Mouse (Mus musculus) heart, embryonic 13.5 days (tissue): ENCODE measurements around the gene Dlk1. TPM values are rescaled to one million over a fixed set of nuclear protein-coding genes. Genes with fewer than 3 reads are reported as not detected.

Source experiments
- ATAC-seq: fragments of 200-750 bp; cut with Nextera tagmentation; 2 replicates; pipeline ENCODE4 v1.8.0; 2017; ENCODE audit warnings: moderate TSS enrichment; ENCODE audit not compliant: insufficient number of reproducible peaks, low FRiP score, low TSS enrichment; ENCODE audit errors: extremely low read depth
- H3K27ac ChIP-seq: fragments of 300-500 bp; sonication (generic); replicated peaks from 2 replicates; pipeline ENCODE4 v1.5.1; 2015; ENCODE audit warnings: moderate library complexity, mild to moderate bottlenecking, inconsistent platforms
- H3K27me3 ChIP-seq: fragments of 300-500 bp; sonication (generic); replicated peaks from 2 replicates; pipeline ENCODE4 v1.6.1; 2015; ENCODE audit warnings: mild to moderate bottlenecking, inconsistent platforms
- H3K36me3 ChIP-seq: fragments of 300-500 bp; sonication (generic); 2 replicates; pipeline ENCODE4 v1.6.1; 2015; ENCODE audit warnings: mild to moderate bottlenecking, inconsistent platforms
- H3K4me1 ChIP-seq: fragments of 300-500 bp; sonication (generic); 2 replicates; pipeline ENCODE4 v1.6.1; 2015; ENCODE audit warnings: inconsistent platforms
- H3K4me2 ChIP-seq: fragments of 300-500 bp; sonication (generic); 2 replicates; pipeline ENCODE4 v1.6.1; 2015; ENCODE audit warnings: inconsistent platforms, mild to moderate bottlenecking, moderate library complexity
- H3K4me3 ChIP-seq: fragments of 300-500 bp; sonication (generic); 2 replicates; pipeline ENCODE4 v1.5.1; 2015; ENCODE audit warnings: moderate library complexity, mild to moderate bottlenecking, inconsistent platforms
- H3K9ac ChIP-seq: fragments of 300-500 bp; sonication (generic); 2 replicates; pipeline ENCODE4 v1.6.1; 2015; ENCODE audit warnings: inconsistent platforms, mild to moderate bottlenecking, moderate library complexity
- H3K9me3 ChIP-seq: fragments of 300-500 bp; sonication (generic); 2 replicates; pipeline ENCODE4 v1.6.1; 2016; ENCODE audit warnings: inconsistent platforms
- WGBS: fragments of 180-500 bp; shearing (Covaris S2); methylation state at CpG from one replicate; pipeline ENCODE4 v1.1.7; 2015; ENCODE audit warnings: mixed read lengths; 5-methylcytosine and 5-hydroxymethylcytosine counted together
- polyA plus RNA-seq: library from polyadenylated mRNA; unstranded; fragments of >200 nt; fragmentation: Nextera tagmentation; extraction: Ambion mirVana; gene quantifications from 2 replicates; pipeline ENCODE4 v1.2.1, GENCODE M21; 2015

Dlk1 gene
- polyA plus RNA-seq, 1 experiment from 2014 or later: 130 TPM

- no peak overlapping the region for H3K4me2 ChIP-seq
- no peak for ATAC-seq
- H3K4me1 ChIP-seq: peaks cover 65% of the 10 kb centered on the region
- H3K9ac ChIP-seq: 0 out of 2 replicates have a peak overlapping the region, but pooled peaks have one; percentile 21
- no peaks in the 10 kb centered on the region for H3K36me3 ChIP-seq
- H3K9me3 ChIP-seq: no peaks in the 10 kb centered on the region
- peaks cover 8% of the 10 kb centered on the region; the same call in 1 of the 2 replicates for H3K27me3 ChIP-seq
- no peak overlapping the region for H3K27ac ChIP-seq
- 24% methylated on average over 6 of the region's 6 CpGs for WGBS
- H3K4me3 ChIP-seq: no peak overlapping the region
Measured at GRCm38 (mm10) chr12:109439974-109440373, 12.6 kb upstream of the Dlk1 start.

GRCm38 (mm10) chr12:109441366-109441765 lies 11.3 kb upstream of the Dlk1 start:
- ATAC-seq: no peak
- Histone ChIP-seq H3K27me3 (peaks cover 20% of the 10 kb centered on the region), H3K4me2 (no peak overlapping the region), H3K27ac (no peak overlapping the region), H3K36me3 (no peaks in the 10 kb centered on the region), H3K4me3 (no peak overlapping the region), H3K4me1 (peaks cover 69% of the 10 kb centered on the region), H3K9me3 (no peaks in the 10 kb centered on the region), H3K9ac (peak overlapping the region; percentile 52; the same call in 1 of the 2 replicates)
- WGBS: 37% methylated on average over 6 of the region's 6 CpGs

DNA sequence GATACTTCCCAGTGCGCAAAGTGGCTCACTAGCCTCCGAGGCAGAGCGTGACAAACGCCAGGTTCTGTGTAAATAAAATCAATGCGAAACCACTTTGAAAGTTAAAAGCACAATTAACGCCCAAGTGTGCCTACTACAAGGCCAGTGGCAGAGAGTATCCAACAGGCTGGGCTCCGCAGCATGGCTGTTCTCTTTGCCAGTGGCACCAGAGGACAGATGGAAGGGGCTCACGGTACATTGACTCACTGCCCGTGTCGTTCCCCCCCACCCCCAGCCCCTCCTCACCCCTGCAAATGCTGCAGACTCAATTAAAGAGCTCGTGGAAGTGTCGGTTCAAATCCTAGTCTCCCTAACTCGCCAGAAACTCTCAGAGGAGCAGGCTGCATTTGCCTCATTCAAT lies 10.5 kb upstream of the Dlk1 start:
- no peak for ATAC-seq
- no peak overlapping the region for H3K9ac ChIP-seq
- H3K27me3 ChIP-seq: peaks cover 28% of the 10 kb centered on the region
- H3K9me3 ChIP-seq: no peaks in the 10 kb centered on the region
- no peak overlapping the region for H3K4me2 ChIP-seq
- H3K27ac ChIP-seq: no peak overlapping the region
- H3K36me3 ChIP-seq: no peaks in the 10 kb centered on the region
- WGBS: 74% methylated on average over 13 of the region's 13 CpGs
- no peak overlapping the region for H3K4me3 ChIP-seq
- H3K4me1 ChIP-seq: peaks cover 69% of the 10 kb centered on the region

DNA sequence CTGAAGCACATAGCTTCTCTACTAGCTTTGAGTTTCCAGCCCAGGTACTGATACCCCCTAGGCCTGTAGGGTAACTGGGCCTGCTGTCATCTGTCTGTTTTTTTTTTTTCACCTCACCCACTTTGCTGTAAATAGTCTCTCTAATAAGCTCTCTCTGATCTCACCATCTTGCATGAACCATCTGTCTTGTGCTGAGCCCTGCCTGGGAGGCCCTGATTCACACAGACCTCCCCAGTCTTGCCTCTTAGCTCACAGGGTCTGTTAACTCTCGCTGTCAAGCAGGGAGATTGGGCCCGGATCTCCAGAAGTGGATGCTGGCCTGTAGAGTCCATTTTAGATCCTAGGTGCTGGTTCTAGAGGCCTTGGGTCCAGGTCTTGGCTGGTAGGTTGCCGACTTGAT lies 9.3 kb upstream of the Dlk1 start:
- H3K4me3 ChIP-seq: no peak overlapping the region
- H3K4me2 ChIP-seq: no peak overlapping the region
- H3K9ac ChIP-seq: no peak overlapping the region
- 29% methylated on average over 3 of the region's 3 CpGs for WGBS
- no peaks in the 10 kb centered on the region for H3K36me3 ChIP-seq
- no peaks in the 10 kb centered on the region for H3K9me3 ChIP-seq
- peaks cover 36% of the 10 kb centered on the region for H3K27me3 ChIP-seq
- peaks cover 59% of the 10 kb centered on the region for H3K4me1 ChIP-seq
- no peak for ATAC-seq
- no peak overlapping the region for H3K27ac ChIP-seq

GRCm38 (mm10) chr12:109444999-109445398 lies 7.6 kb upstream of the Dlk1 start:
- ATAC-seq: no peak
- H3K4me1 ChIP-seq: peaks cover 54% of the 10 kb centered on the region
- no peak overlapping the region for H3K4me2 ChIP-seq
- 69% methylated on average over 5 of the region's 5 CpGs for WGBS
- H3K27me3 ChIP-seq: peaks cover 45% of the 10 kb centered on the region
- no peaks in the 10 kb centered on the region for H3K36me3 ChIP-seq
- no peak overlapping the region for H3K27ac ChIP-seq
- H3K9ac ChIP-seq: no peak overlapping the region
- no peak overlapping the region for H3K4me3 ChIP-seq
- no peaks in the 10 kb centered on the region for H3K9me3 ChIP-seq

- peak overlapping the region; percentile 13 for H3K9ac ChIP-seq
- H3K27ac ChIP-seq: no peak overlapping the region
- H3K9me3 ChIP-seq: no peaks in the 10 kb centered on the region
- H3K27me3 ChIP-seq: peaks cover 52% of the 10 kb centered on the region
- no peaks in the 10 kb centered on the region for H3K36me3 ChIP-seq
- peak overlapping the region; percentile 21 for H3K4me3 ChIP-seq
- 20% methylated on average over 19 of the region's 19 CpGs for WGBS
- peaks cover 54% of the 10 kb centered on the region for H3K4me1 ChIP-seq
- ATAC-seq: peak; percentile 19; the same call in 1 of the 2 replicates
- peak overlapping the region; percentile 59 for H3K4me2 ChIP-seq
Measured at GRCm38 (mm10) chr12:109445499-109446235, 7.0 kb upstream of the Dlk1 start.

- H3K4me3 ChIP-seq: peak overlapping the region; percentile 21
- peaks cover 59% of the 10 kb centered on the region for H3K27me3 ChIP-seq
- peak overlapping the region; percentile 59 for H3K4me2 ChIP-seq
Measured at GRCm38 (mm10) chr12:109446236-109446941, 6.2 kb upstream of the Dlk1 start.

GRCm38 (mm10) chr12:109449421-109450411 lies 2.9 kb upstream of the Dlk1 start:
- no peak for ATAC-seq
- H3K4me2 ChIP-seq: peak overlapping the region; percentile 82
- H3K36me3 ChIP-seq: no peaks in the 10 kb centered on the region
- H3K27ac ChIP-seq: peak overlapping the region; percentile 29; the same call in 1 of the 2 replicates
- H3K9ac ChIP-seq: peak overlapping the region; percentile 77
- no peaks in the 10 kb centered on the region for H3K9me3 ChIP-seq
- peak overlapping the region; percentile 51 for H3K4me3 ChIP-seq
- peaks cover 84% of the 10 kb centered on the region for H3K27me3 ChIP-seq
- H3K4me1 ChIP-seq: peaks cover 53% of the 10 kb centered on the region
- WGBS: 1% methylated on average over 28 of the region's 30 CpGs

More at GRCm38 (mm10) chr12:109446236-109446941, 6.2 kb upstream of the Dlk1 start:
- WGBS: 9% methylated on average over 18 of the region's 18 CpGs
- ATAC-seq: no peak
- Histone ChIP-seq H3K36me3 (no peaks in the 10 kb centered on the region), H3K9me3 (no peaks in the 10 kb centered on the region), H3K27ac (no peak overlapping the region), H3K4me1 (peaks cover 48% of the 10 kb centered on the region), H3K9ac (peak overlapping the region; percentile 40)

- no peaks in the 10 kb centered on the region for H3K36me3 ChIP-seq
- WGBS: under 1% methylated on average over 96 of the region's 96 CpGs
- no peak overlapping the region for H3K27ac ChIP-seq
- peak overlapping the region; percentile 75 for H3K4me2 ChIP-seq
- H3K27me3 ChIP-seq: peaks cover 92% of the 10 kb centered on the region
- peaks cover 36% of the 10 kb centered on the region for H3K4me1 ChIP-seq
- H3K9ac ChIP-seq: peak overlapping the region; percentile 80
- H3K4me3 ChIP-seq: peak overlapping the region; percentile 57
- H3K9me3 ChIP-seq: no peaks in the 10 kb centered on the region
- ATAC-seq: peak; percentile 39; the same call in 1 of the 2 replicates
Measured at GRCm38 (mm10) chr12:109453065-109453997, 708 bp downstream of the Dlk1 start.

DNA sequence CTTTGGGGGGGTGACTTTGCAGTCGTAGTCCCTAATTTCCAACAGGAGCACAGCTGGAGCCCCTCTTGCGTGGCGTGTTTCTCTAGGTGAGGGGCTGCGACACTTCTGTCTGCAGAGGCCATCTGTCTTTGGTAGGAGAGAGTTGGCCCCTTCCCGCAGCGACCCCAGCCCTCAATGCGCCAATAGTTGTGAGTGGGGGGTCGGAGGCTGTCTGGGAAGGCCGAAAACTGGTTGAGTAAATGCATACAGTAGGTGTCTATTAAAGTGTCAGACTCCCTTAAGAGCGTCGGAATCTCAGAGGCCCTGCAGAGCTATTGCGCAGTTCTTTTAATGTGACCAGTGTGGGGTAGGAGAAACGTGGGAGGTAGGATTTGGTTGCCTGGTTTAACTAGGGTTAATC lies 1.5 kb downstream of the Dlk1 start:
- 20% methylated on average over 13 of the region's 13 CpGs for WGBS
- no peak for ATAC-seq
- Histone ChIP-seq H3K9me3 (no peaks in the 10 kb centered on the region), H3K27ac (no peak overlapping the region), H3K27me3 (peaks cover 95% of the 10 kb centered on the region), H3K4me2 (peak overlapping the region; percentile 75), H3K4me1 (peaks cover 41% of the 10 kb centered on the region), H3K4me3 (peak overlapping the region; percentile 57), H3K9ac (peak overlapping the region; percentile 80), H3K36me3 (no peaks in the 10 kb centered on the region)
